Mouse (Mus musculus): ENCODE measurements around the gene Cyp2j12.
A peak's percentile ranks its signal among the peaks of the same experiment; 100 is the strongest.
"Not testable (repeated sequence)": the region's sequence is repeated elsewhere in the genome, so short reads cannot be mapped to it uniquely, and the experiment has no call there.

Cyp2j12 gene

DNA sequence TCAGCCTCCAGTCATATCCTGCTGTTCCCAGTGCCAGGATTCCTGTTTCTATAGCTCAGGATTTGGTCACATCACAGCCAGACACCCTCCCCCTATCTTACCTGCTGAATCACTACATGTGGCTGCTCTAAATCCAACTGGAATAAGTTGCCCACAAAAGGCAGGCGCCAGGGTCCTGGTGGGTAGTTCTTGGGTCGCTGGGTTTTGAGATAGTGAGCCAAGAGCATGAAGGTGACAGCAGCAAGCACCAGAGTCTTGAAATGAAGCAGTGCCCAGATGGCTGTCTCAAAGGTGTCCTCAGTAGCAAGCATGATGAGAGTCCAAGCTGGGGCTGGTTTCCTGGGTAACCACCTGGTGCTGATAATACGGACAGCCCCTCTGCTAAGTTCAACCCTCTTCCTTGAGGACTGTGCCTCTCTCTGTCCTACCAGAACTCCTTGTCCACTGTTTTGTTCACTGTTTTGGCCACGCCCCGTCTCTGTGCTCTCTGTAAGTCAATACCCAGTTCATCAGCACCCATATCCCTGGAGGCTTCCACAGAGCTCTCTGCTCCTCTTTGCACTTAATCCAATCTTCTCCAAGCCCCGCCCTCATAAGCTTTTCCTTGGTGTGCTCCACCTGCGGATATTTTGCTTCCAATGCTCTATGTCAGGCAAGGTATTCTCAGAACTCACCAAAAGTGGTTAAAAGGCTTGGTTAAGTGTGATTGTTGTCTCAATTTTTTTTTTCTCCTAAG, at the start of gene Cyp2j12:
Cyp2j12 (minus strand) TSS at position 421 of the 736 bp plus-strand sequence.
- Histone ChIP-seq H3K4me1 (replicated peaks; ENCODE audit: low read depth, low read length) (no peaks in the 10 kb centered on the region), H3K27me3 (ENCODE audit: insufficient read depth, low read length) (no peaks in the 10 kb centered on the region), H3K4me3 (replicated peaks; ENCODE audit: low read length) (no peak within 1 kb of the TSS)

DNA sequence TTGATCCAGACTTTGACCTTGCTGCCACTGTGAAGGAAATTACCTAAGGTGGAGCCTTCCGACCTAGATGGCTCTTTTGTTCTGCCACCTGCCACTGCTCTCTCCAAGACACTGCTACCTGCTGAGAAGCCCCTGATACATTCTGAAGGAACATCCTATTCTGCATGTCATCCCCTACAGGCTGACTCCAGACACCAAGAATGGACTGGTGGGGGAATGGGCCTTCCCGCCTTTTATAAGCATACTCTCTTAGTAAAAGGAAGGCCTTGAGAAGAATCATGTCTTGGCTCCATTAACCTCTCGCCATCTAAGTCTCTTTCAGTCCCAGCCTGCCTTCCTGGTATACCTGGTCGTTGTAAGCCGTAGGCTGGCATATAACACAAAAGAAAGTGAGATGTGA, 48.4 kb upstream of the Cyp2j12 start:
- TF ChIP-seq NANOG (IDR thresholded peaks at IDR 0.05; ENCODE audit: borderline replicate concordance, low read length) = 0 out of 2 replicates have a peak, but pooled peaks have one; percentile 8
- not testable (repeated sequence) for H3K27me3 ChIP-seq (ENCODE audit: insufficient read depth, low read length); H3K4me3 ChIP-seq (replicated peaks; ENCODE audit: low read length); H3K36me3 ChIP-seq (ENCODE audit: insufficient read depth, low read length); H3K4me1 ChIP-seq (replicated peaks; ENCODE audit: low read depth, low read length)
- H3K9me3 ChIP-seq (ENCODE audit: low read length) = peaks cover 74% of the 10 kb centered on the region

More for the DNA sequence above, at the start of gene Cyp2j12:
- H3K9me3 ChIP-seq (ENCODE audit: low read length) = no peaks in the 10 kb centered on the region
- no peaks in the 10 kb centered on the region for H3K36me3 ChIP-seq (ENCODE audit: insufficient read depth, low read length)
- TF ChIP-seq CTCF (conservative IDR thresholded peaks at IDR 0.05; ENCODE audit: low read length) (no peak), POU5F1 (IDR thresholded peaks at IDR 0.05; ENCODE audit: borderline replicate concordance, low read length) (no peak), NANOG (IDR thresholded peaks at IDR 0.05; ENCODE audit: borderline replicate concordance, low read length) (no peak)

DNA sequence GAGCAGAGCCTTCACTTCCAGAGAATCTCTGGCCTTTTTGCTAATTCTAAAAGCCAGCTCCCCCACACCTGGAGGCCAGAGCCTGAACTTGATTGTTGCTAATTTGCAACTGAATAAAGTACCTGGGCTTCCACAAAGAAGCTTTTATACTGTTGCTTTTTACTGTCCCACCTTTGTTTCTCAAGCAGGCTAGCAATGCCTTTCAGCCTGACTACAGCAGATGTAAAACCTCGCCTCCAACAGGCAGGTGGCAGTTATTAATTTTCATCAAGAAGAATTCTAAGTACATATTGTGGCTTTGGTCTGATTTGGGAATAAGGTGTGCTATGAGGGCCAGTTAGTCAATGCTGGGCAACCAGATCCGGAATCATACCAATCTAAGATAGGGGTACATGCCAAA, 47.7 kb upstream of the Cyp2j12 start:
- H3K27me3 ChIP-seq (ENCODE audit: insufficient read depth, low read length); H3K4me3 ChIP-seq (replicated peaks; ENCODE audit: low read length); H3K4me1 ChIP-seq (replicated peaks; ENCODE audit: low read depth, low read length); H3K36me3 ChIP-seq (ENCODE audit: insufficient read depth, low read length): not testable (repeated sequence)
- peaks cover 79% of the 10 kb centered on the region for H3K9me3 ChIP-seq (ENCODE audit: low read length)
- TF ChIP-seq NANOG (IDR thresholded peaks at IDR 0.05; ENCODE audit: borderline replicate concordance, low read length) = peak; percentile 38; the same call in 1 of the 2 replicates

DNA sequence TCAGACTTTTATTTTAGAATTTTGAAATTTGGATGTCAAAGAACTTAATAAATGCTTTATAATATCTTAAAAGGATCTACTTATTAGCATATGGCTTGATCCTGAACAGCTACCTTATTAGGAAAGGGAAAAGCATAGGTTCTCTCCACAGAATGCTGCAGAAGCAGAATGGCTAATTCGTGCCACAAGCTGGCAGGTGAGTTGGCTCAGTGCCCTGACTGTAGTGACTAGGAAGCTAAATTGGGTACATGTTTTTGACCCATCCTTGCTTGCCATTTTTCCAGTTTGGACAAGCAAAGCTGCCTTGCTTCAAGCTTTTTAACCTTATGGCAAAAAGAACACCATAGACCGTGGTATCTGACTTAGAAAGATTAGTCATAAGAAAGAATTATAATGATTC, 47.2 kb upstream of the Cyp2j12 start:
- peaks cover 77% of the 10 kb centered on the region for H3K9me3 ChIP-seq (ENCODE audit: low read length)
- not testable (repeated sequence) for H3K4me1 ChIP-seq (replicated peaks; ENCODE audit: low read depth, low read length); H3K36me3 ChIP-seq (ENCODE audit: insufficient read depth, low read length); H3K27me3 ChIP-seq (ENCODE audit: insufficient read depth, low read length); H3K4me3 ChIP-seq (replicated peaks; ENCODE audit: low read length)

DNA sequence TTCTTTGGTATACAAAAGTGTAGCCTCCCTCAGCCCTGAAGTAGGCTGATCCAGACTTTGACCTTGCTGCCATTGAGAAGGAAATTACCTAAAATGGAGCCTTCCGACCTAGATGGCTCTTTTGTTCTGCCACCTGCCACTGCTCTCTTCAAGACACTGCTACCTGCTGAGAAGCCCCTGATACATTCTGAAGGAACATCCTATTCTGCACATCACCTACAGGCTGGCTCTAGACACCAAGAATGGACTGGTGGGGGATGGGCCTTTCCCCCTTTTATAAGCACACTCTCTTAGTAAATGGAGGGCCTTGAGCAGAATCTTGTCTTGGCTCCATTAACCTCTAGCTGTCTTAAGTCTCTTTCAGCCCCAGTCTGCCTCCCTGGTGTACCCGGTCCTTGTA, 43.8 kb upstream of the Cyp2j12 start:
- not testable (repeated sequence) for H3K36me3 ChIP-seq (ENCODE audit: insufficient read depth, low read length); H3K4me3 ChIP-seq (replicated peaks; ENCODE audit: low read length); H3K4me1 ChIP-seq (replicated peaks; ENCODE audit: low read depth, low read length); H3K27me3 ChIP-seq (ENCODE audit: insufficient read depth, low read length)
- H3K9me3 ChIP-seq (ENCODE audit: low read length) = peaks cover 53% of the 10 kb centered on the region
- TF ChIP-seq NANOG (IDR thresholded peaks at IDR 0.05; ENCODE audit: borderline replicate concordance, low read length) = peak; percentile 43; the same call in 1 of the 2 replicates

DNA sequence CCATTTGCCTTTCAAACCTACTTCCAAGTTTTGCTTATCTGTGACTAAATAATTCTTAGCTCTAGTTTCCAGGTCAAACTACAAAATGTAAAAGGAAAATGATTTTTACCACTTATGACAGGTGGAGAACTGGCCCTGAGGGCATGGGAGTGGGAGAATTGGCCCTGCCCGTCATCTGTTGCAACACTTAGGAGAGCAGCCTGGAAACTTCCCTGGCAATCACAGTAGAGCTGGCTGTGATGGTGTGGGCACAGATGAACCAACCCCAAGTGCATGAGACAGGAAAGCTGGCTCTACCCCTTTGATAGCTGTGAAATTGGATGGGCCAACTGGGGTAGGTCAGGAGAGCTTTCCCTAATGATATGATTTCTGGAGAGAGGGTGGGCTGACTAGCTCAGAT, 21.9 kb upstream of the Cyp2j12 start:
- Histone ChIP-seq H3K4me3 (replicated peaks; ENCODE audit: low read length) (no peak overlapping the region), H3K9me3 (ENCODE audit: low read length) (peaks cover 31% of the 10 kb centered on the region), H3K4me1 (replicated peaks; ENCODE audit: low read depth, low read length) (no peaks in the 10 kb centered on the region), H3K27me3 (ENCODE audit: insufficient read depth, low read length) (no peaks in the 10 kb centered on the region), H3K36me3 (ENCODE audit: insufficient read depth, low read length) (no peaks in the 10 kb centered on the region)
- TF ChIP-seq POU5F1 (IDR thresholded peaks at IDR 0.05; ENCODE audit: borderline replicate concordance, low read length) (no peak), NANOG (IDR thresholded peaks at IDR 0.05; ENCODE audit: borderline replicate concordance, low read length) (no peak), CTCF (conservative IDR thresholded peaks at IDR 0.05; ENCODE audit: low read length) (no peak)

DNA sequence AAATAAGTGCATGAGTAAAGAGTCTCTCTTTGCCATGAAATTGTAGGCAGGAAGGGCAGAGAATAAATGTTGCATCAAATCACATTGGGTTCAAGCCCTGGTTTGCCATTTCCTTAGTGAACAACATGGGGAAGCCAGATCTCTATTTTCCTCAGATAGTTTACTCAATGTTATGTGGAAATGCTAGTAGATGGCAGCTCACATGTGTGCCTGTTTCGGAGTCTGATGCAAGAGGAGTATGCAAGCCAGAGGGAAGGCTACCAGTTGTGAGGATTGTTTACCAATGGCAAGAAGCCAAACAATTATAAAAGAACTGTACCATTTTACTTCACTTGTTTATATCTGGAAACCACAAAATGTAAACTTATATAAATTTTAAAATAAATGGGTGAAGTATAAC, 20.6 kb upstream of the Cyp2j12 start:
- no peak overlapping the region for H3K4me3 ChIP-seq (replicated peaks; ENCODE audit: low read length)

DNA sequence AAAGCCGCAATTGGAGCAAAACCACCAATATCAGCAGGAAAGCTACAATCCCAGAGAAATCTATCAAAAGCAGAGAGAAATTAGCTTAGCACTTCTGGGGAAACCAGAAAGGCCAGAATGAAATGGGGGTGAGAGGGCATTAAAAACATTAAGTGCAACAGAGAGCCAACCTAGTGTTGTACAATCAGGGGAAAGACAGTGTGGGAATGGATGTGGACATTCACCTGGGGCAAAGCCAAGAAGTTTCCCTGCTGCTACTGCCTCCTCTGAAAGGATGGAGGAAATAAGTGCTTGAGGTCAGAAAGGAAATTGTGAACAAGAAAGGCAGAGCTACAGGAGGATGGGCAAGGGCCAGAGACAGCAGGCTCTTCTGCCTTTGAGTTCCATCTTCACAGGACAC, 1.7 kb downstream of the Cyp2j12 start:
- H3K27me3 ChIP-seq (ENCODE audit: insufficient read depth, low read length) = no peaks in the 10 kb centered on the region
- no peaks in the 10 kb centered on the region for H3K4me1 ChIP-seq (replicated peaks; ENCODE audit: low read depth, low read length)
- TF ChIP-seq NANOG (IDR thresholded peaks at IDR 0.05; ENCODE audit: borderline replicate concordance, low read length) (no peak), POU5F1 (IDR thresholded peaks at IDR 0.05; ENCODE audit: borderline replicate concordance, low read length) (no peak), CTCF (conservative IDR thresholded peaks at IDR 0.05; ENCODE audit: low read length) (no peak)
- H3K4me3 ChIP-seq (replicated peaks; ENCODE audit: low read length) = no peak overlapping the region
- H3K36me3 ChIP-seq (ENCODE audit: insufficient read depth, low read length) = no peaks in the 10 kb centered on the region
- H3K9me3 ChIP-seq (ENCODE audit: low read length) = no peaks in the 10 kb centered on the region

More for the DNA sequence above, 20.6 kb upstream of the Cyp2j12 start:
- no peaks in the 10 kb centered on the region for H3K4me1 ChIP-seq (replicated peaks; ENCODE audit: low read depth, low read length)
- peaks cover 43% of the 10 kb centered on the region for H3K9me3 ChIP-seq (ENCODE audit: low read length)
- H3K27me3 ChIP-seq (ENCODE audit: insufficient read depth, low read length) = no peaks in the 10 kb centered on the region
- no peak for TF ChIP-seq NANOG (IDR thresholded peaks at IDR 0.05; ENCODE audit: borderline replicate concordance, low read length)
- no peak for TF ChIP-seq CTCF (conservative IDR thresholded peaks at IDR 0.05; ENCODE audit: low read length)
- TF ChIP-seq POU5F1 (IDR thresholded peaks at IDR 0.05; ENCODE audit: borderline replicate concordance, low read length) = no peak
- no peaks in the 10 kb centered on the region for H3K36me3 ChIP-seq (ENCODE audit: insufficient read depth, low read length)

DNA sequence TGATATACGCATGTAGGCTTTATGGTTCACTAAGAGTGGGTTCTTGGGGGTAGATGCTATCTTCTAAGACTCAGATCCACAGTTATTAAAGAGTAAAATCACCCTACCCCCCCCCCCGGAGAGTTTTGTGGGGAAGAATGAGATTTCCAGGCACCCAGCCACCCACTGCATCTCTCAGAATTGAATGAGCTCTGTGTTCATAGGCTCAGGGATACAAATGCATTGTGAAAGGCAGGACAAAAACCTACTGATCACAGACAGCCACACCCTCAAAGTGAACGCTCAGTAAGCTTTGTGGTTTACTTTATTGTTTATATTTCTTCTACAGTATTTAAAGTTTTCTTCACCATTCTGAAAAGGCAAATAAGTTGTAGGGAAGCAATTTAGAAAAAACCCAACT, 6.7 kb downstream of the Cyp2j12 start:
- H3K9me3 ChIP-seq (ENCODE audit: low read length) = no peaks in the 10 kb centered on the region
- H3K4me1 ChIP-seq (replicated peaks; ENCODE audit: low read depth, low read length) = no peaks in the 10 kb centered on the region
- no peak for TF ChIP-seq NANOG (IDR thresholded peaks at IDR 0.05; ENCODE audit: borderline replicate concordance, low read length)
- no peaks in the 10 kb centered on the region for H3K36me3 ChIP-seq (ENCODE audit: insufficient read depth, low read length)
- no peak overlapping the region for H3K4me3 ChIP-seq (replicated peaks; ENCODE audit: low read length)
- H3K27me3 ChIP-seq (ENCODE audit: insufficient read depth, low read length) = no peaks in the 10 kb centered on the region

Measured in E14TG2a.4 (cell line).